Mouse (Mus musculus): ENCODE measurements around the gene Arrdc4. TPM values are rescaled to one million over a fixed set of nuclear protein-coding genes. Genes with fewer than 3 reads are reported as not detected.

Gene Arrdc4
- 40.4 and 44.1 TPM in 2 replicates for polyA plus RNA-seq (2011; ENCODE audit: insufficient read depth, insufficient read length, low read depth, missing spikeins)

DNA sequence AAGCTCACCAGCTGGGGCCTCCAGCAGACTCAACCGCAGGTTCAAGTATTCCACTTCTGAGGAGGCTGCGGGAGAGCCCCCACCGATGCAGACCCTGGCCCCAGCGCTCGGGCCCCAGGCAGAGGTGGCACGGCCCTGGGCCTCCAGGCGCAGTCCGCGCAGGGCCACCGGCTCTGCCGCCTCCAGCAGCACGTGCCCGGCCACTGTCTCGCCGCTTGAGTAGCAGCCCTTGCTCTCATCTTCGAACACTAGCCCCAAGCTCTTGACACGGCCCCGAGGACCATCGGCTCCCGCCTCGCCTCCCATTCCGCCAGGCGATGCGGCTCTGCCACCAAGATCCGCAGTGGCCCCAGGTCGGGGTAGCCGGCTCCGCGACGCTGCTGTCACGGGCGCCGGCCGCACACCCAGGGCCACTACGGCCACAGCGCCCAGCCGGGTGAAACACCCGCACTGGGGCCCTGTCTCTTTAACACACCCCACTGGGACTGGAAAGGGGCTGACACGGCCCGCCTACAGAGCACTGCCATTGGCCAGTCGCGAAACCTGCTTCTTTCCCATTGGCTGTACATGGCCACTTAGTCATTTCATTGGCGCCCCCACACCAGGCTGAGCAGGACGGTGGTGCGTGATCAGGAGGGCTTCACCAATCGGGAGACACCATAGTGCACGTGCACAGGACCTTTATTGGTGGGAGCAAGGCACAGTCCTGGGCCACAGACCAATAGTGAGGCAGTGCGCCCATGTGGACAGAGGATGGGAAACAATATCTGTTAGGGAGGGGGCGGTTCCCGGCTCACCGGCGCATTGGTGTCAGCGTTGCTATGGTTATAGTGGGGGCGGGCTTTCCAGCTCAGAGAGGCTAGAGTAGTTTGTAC, at the start of gene Arrdc4:
Gene Arrdc4 (minus strand): TSS at position 481 of the 875 bp plus-strand sequence.
- Histone ChIP-seq H3K36me3 (ENCODE audit: control insufficient read depth, insufficient read depth, low read length, poor library complexity, severe bottlenecking) (peaks cover 4% of the 10 kb centered on the region; the same call in 1 of the 2 replicates), H3K27ac (ENCODE audit: insufficient read depth, low read length) (no peak within 1 kb of the TSS), H3K9me3 (replicated peaks; ENCODE audit: control insufficient read depth, insufficient read depth, low read length, poor library complexity, severe bottlenecking) (no peaks in the 10 kb centered on the region), H3K27me3 (ENCODE audit: control insufficient read depth, insufficient read depth, low read length, poor library complexity, severe bottlenecking) (no peaks in the 10 kb centered on the region), H3K4me1 (ENCODE audit: control insufficient read depth, insufficient read depth, low read length) (peaks cover 3% of the 10 kb centered on the region), H3K4me3 (ENCODE audit: low read depth, low read length) (peak within 1 kb of the TSS; percentile 84), H3K9ac (ENCODE audit: low read depth, poor library complexity, severe bottlenecking) (peak within 1 kb of the TSS; percentile 74)
- peak; percentile 88 for TF ChIP-seq EP300 (IDR thresholded peaks at IDR 0.05; ENCODE audit: insufficient read depth, low read depth, low read length)
- no peak for TF ChIP-seq CTCF (IDR thresholded peaks at IDR 0.05; ENCODE audit: low read depth, low read length)
- TF ChIP-seq POLR2A (IDR thresholded peaks at IDR 0.05; ENCODE audit: insufficient read depth, low read length), result peak; percentile 58

DNA sequence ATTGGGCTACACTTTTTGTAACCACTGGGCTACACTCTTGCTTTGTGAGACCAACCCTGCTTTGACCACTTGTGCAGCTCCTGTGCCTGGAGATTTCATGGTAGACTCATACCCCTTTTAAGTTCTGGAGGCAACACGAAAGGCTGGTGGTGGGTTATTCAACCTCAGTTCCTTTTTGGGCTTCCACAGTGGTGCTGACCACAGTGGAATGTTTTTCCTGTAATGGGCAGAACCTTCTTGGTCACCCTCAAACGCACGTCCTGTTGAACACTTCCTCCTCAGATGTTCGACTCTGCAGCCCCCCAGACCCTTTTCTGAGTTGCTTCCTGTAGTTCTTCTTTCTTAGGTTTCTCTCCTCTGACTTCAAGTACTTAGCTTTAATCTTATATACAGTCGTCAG, 46.5 kb upstream of the Arrdc4 start:
- Histone ChIP-seq H3K9ac (ENCODE audit: low read depth, poor library complexity, severe bottlenecking) (no peak overlapping the region), H3K4me3 (ENCODE audit: low read depth, low read length) (no peak overlapping the region), H3K27me3 (ENCODE audit: control insufficient read depth, insufficient read depth, low read length, poor library complexity, severe bottlenecking) (no peaks in the 10 kb centered on the region), H3K4me1 (ENCODE audit: control insufficient read depth, insufficient read depth, low read length) (no peaks in the 10 kb centered on the region), H3K27ac (ENCODE audit: insufficient read depth, low read length) (no peak overlapping the region), H3K36me3 (ENCODE audit: control insufficient read depth, insufficient read depth, low read length, poor library complexity, severe bottlenecking) (no peaks in the 10 kb centered on the region), H3K9me3 (replicated peaks; ENCODE audit: control insufficient read depth, insufficient read depth, low read length, poor library complexity, severe bottlenecking) (no peaks in the 10 kb centered on the region)
- no peak for TF ChIP-seq CTCF (IDR thresholded peaks at IDR 0.05; ENCODE audit: low read depth, low read length)
- TF ChIP-seq POLR2A (IDR thresholded peaks at IDR 0.05; ENCODE audit: insufficient read depth, low read length), result no peak
- TF ChIP-seq EP300 (IDR thresholded peaks at IDR 0.05; ENCODE audit: insufficient read depth, low read depth, low read length), result no peak

DNA sequence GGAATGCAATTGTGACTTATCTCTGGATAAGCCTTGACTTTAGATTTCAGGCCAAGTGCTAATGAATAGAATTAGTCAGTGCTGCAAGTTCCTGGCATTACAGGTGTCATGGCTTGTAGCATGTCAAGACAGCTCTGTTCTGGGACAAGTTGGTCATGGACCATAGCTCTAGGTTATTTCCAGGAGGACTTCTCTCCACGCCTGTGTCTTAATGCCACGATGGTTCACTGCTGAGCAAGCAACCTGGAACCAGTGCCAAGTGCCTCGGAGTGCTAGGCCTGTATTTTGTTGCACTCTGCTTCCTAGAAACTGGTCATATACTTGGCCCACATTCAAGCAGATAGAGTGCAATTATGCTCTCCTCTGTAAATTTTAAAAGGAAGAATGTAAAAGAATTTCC, 39.7 kb upstream of the Arrdc4 start:
- no peak overlapping the region for H3K27ac ChIP-seq (ENCODE audit: insufficient read depth, low read length)
- no peaks in the 10 kb centered on the region for H3K9me3 ChIP-seq (replicated peaks; ENCODE audit: control insufficient read depth, insufficient read depth, low read length, poor library complexity, severe bottlenecking)
- TF ChIP-seq CTCF (IDR thresholded peaks at IDR 0.05; ENCODE audit: low read depth, low read length) (no peak), EP300 (IDR thresholded peaks at IDR 0.05; ENCODE audit: insufficient read depth, low read depth, low read length) (no peak), POLR2A (IDR thresholded peaks at IDR 0.05; ENCODE audit: insufficient read depth, low read length) (no peak)
- H3K27me3 ChIP-seq (ENCODE audit: control insufficient read depth, insufficient read depth, low read length, poor library complexity, severe bottlenecking), result no peaks in the 10 kb centered on the region
- H3K9ac ChIP-seq (ENCODE audit: low read depth, poor library complexity, severe bottlenecking), result no peak overlapping the region
- H3K4me1 ChIP-seq (ENCODE audit: control insufficient read depth, insufficient read depth, low read length), result no peaks in the 10 kb centered on the region
- no peak overlapping the region for H3K4me3 ChIP-seq (ENCODE audit: low read depth, low read length)
- H3K36me3 ChIP-seq (ENCODE audit: control insufficient read depth, insufficient read depth, low read length, poor library complexity, severe bottlenecking), result no peaks in the 10 kb centered on the region

DNA sequence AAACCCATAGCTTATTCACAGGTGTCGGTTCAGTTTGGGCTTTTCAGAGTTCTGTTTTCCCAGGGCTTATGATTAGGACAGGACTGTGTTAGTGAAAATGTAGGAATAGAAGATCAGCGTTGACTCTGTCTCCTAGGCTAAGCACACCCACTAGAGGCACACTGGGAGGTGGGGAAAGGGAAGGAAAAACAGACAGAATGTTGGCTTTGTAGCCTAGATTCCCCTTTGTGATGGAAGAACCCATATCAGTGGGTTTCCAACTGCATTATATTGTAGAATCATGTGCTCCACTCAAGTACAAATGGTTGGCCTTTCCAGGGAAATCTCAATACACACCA, 22.7 kb upstream of the Arrdc4 start:
- Histone ChIP-seq H3K4me1 (ENCODE audit: control insufficient read depth, insufficient read depth, low read length) (no peaks in the 10 kb centered on the region), H3K27me3 (ENCODE audit: control insufficient read depth, insufficient read depth, low read length, poor library complexity, severe bottlenecking) (no peaks in the 10 kb centered on the region), H3K4me3 (ENCODE audit: low read depth, low read length) (no peak overlapping the region), H3K27ac (ENCODE audit: insufficient read depth, low read length) (no peak overlapping the region), H3K9me3 (replicated peaks; ENCODE audit: control insufficient read depth, insufficient read depth, low read length, poor library complexity, severe bottlenecking) (no peaks in the 10 kb centered on the region), H3K36me3 (ENCODE audit: control insufficient read depth, insufficient read depth, low read length, poor library complexity, severe bottlenecking) (no peaks in the 10 kb centered on the region), H3K9ac (ENCODE audit: low read depth, poor library complexity, severe bottlenecking) (no peak overlapping the region)
- no peak for TF ChIP-seq POLR2A (IDR thresholded peaks at IDR 0.05; ENCODE audit: insufficient read depth, low read length)

DNA sequence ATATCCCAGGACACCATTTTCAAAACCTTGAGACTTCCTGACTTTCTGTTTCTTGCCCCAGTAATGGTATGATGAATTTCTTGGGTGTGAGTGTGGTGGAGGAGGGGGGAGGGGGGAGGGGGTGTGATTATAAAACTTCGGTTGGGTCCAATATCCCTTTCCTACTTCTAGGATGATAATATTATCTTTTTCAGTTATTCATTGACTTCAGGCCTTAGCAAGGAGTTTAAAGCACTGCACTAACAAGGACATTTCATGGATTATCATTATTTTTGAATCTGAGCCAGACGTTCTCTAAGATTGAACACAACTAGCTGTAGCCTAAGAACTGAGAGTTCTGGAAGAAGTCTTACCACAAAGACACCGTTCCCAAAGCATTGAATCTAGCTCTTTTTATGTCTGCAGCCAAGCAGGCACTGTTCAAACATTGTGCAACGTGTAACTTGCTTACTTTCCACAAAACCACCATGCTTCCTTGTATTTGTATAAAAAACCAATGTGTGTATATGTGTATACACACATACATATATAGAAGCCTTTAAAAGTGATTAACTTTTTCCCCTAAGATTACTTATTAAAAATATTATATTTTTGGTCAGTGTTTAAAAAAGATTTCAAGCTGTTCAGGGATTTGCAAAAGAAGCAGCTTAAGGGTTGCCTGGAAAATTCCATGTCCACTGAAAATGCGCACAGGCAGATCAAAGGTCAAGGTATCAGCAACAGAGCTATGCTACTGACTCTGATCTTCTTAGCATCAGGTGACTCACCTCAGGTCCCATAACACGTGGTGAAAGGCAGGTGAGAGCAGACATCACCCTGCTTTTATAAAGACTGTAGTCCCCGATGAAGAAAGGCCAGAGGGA, 22.1 kb upstream of the Arrdc4 start:
- Histone ChIP-seq H3K9me3 (replicated peaks; ENCODE audit: control insufficient read depth, insufficient read depth, low read length, poor library complexity, severe bottlenecking) (no peaks in the 10 kb centered on the region), H3K4me1 (ENCODE audit: control insufficient read depth, insufficient read depth, low read length) (no peaks in the 10 kb centered on the region), H3K27ac (ENCODE audit: insufficient read depth, low read length) (no peak overlapping the region), H3K4me3 (ENCODE audit: low read depth, low read length) (no peak overlapping the region), H3K9ac (ENCODE audit: low read depth, poor library complexity, severe bottlenecking) (no peak overlapping the region), H3K36me3 (ENCODE audit: control insufficient read depth, insufficient read depth, low read length, poor library complexity, severe bottlenecking) (no peaks in the 10 kb centered on the region), H3K27me3 (ENCODE audit: control insufficient read depth, insufficient read depth, low read length, poor library complexity, severe bottlenecking) (no peaks in the 10 kb centered on the region)
- TF ChIP-seq CTCF (IDR thresholded peaks at IDR 0.05; ENCODE audit: low read depth, low read length) (no peak), POLR2A (IDR thresholded peaks at IDR 0.05; ENCODE audit: insufficient read depth, low read length) (no peak), EP300 (IDR thresholded peaks at IDR 0.05; ENCODE audit: insufficient read depth, low read depth, low read length) (no peak)

DNA sequence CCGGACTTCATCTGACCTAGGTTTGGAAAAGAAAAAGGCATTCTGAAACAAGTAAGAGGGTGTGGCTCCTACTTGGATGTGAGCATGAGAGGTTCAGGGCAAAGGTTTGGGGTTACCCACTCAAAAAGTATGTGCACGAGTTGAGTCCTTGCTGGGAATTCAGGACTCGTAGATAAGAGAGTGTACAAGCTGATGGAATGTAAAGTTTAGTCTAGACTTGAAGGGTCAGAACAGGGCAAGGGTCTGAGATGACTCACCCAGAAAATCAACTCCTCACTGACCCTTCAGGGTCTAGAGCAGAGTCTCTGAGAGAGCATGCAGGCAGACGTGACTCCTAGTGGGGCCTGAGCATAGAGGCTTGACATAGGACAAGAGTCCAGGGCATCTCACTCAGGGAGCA, 16.9 kb upstream of the Arrdc4 start:
- Histone ChIP-seq H3K4me3 (ENCODE audit: low read depth, low read length) (no peak overlapping the region), H3K36me3 (ENCODE audit: control insufficient read depth, insufficient read depth, low read length, poor library complexity, severe bottlenecking) (no peaks in the 10 kb centered on the region), H3K9ac (ENCODE audit: low read depth, poor library complexity, severe bottlenecking) (no peak overlapping the region), H3K9me3 (replicated peaks; ENCODE audit: control insufficient read depth, insufficient read depth, low read length, poor library complexity, severe bottlenecking) (no peaks in the 10 kb centered on the region), H3K27me3 (ENCODE audit: control insufficient read depth, insufficient read depth, low read length, poor library complexity, severe bottlenecking) (no peaks in the 10 kb centered on the region), H3K4me1 (ENCODE audit: control insufficient read depth, insufficient read depth, low read length) (no peaks in the 10 kb centered on the region), H3K27ac (ENCODE audit: insufficient read depth, low read length) (no peak overlapping the region)
- TF ChIP-seq EP300 (IDR thresholded peaks at IDR 0.05; ENCODE audit: insufficient read depth, low read depth, low read length) (no peak), CTCF (IDR thresholded peaks at IDR 0.05; ENCODE audit: low read depth, low read length) (no peak)

All from ES-Bruce4 (cell line).